9 mouse cellular contexts compared by ENCODE assay signal in genomic region chr19:43478891-43479290, GRCm38 (mm10). TPM values are rescaled to one million over a fixed set of nuclear protein-coding genes. Genes with fewer than 3 reads are reported as not detected.
DNase-seq lines count a peak whose midpoint lies in the region; ATAC-seq and TF ChIP-seq lines count a peak whose summit lies in the region.
"Had no signal": no experiment of that assay in that cellular context is flagged by ENCODE, and none has a peak within 500 bp of the region (broad histone marks: within the 10 kb centered on the region; RNA-seq: fewer than 3 reads in every experiment).

No protein-coding gene starts in this region.

- H3K4me1 ChIP-seq in E14TG2a.4 (replicated peaks; ENCODE audit: low read depth, low read length): peaks cover 17% of the 10 kb centered on the region
- no peaks in the 10 kb centered on the region for H3K4me1 ChIP-seq in stomach, postnatal 0 days (replicated peaks; ENCODE audit: control insufficient read depth, insufficient read depth)
- H3K4me1 ChIP-seq: liver, embryonic 15.5 days had no signal

- 21% methylated on average over 5 of the region's 5 CpGs for WGBS in stomach, postnatal 0 days

- H3K4me2 ChIP-seq in stomach, postnatal 0 days (replicated peaks; ENCODE audit: low read depth): no peak overlapping the region
- H3K4me2 ChIP-seq: liver, embryonic 15.5 days had no signal

- H3K27ac ChIP-seq in stomach, postnatal 0 days (replicated peaks): no peak overlapping the region
- H3K27ac ChIP-seq: liver, embryonic 15.5 days had no signal

- peak; percentile 96 for TF ChIP-seq CTCF in E14TG2a.4 (conservative IDR thresholded peaks at IDR 0.05; ENCODE audit: low read length)
- TF ChIP-seq CTCF in stomach, postnatal 0 days (IDR thresholded peaks at IDR 0.05; ENCODE audit: low read depth): peak; percentile 91

- no peak; the same call in 1 of the 2 replicates for ATAC-seq in stomach, postnatal 0 days (ENCODE audit: low FRiP score, low TSS enrichment)

- H3K36me3 ChIP-seq in E14TG2a.4 (ENCODE audit: insufficient read depth, low read length): no peaks in the 10 kb centered on the region
- no peaks in the 10 kb centered on the region for H3K36me3 ChIP-seq in stomach, postnatal 0 days (ENCODE audit: control insufficient read depth, insufficient read depth, low read length)
- H3K36me3 ChIP-seq: liver, embryonic 15.5 days had no signal

- peaks cover 4% of the 10 kb centered on the region; the same call in 1 of the 2 replicates for H3K27me3 ChIP-seq in E14TG2a.4 (ENCODE audit: insufficient read depth, low read length)
- no peaks in the 10 kb centered on the region for H3K27me3 ChIP-seq in stomach, postnatal 0 days (ENCODE audit: control insufficient read depth, insufficient read depth, low read length)
- H3K27me3 ChIP-seq: liver, embryonic 15.5 days had no signal

- TF ChIP-seq EP300 in stomach, postnatal 0 days (optimal IDR thresholded peaks at IDR 0.05): no peak

- H3K9me3 ChIP-seq in E14TG2a.4 (ENCODE audit: low read length): no peaks in the 10 kb centered on the region
- H3K9me3 ChIP-seq in stomach, postnatal 0 days (ENCODE audit: control insufficient read depth, low read length): no peaks in the 10 kb centered on the region
- H3K9me3 ChIP-seq: liver, embryonic 15.5 days had no signal

- H3K9ac ChIP-seq in stomach, postnatal 0 days (ENCODE audit: low read length): no peak overlapping the region
- H3K9ac ChIP-seq: liver, embryonic 15.5 days had no signal

- peak; percentile 52 for DNase-seq in gastrocnemius, adult 18-20 months (ENCODE audit: low spot score)
- no peak for DNase-seq in gastrocnemius, postnatal 25 days
- DNase-seq in c-Kit-positive CD71-positive TER-119-negative erythroid progenitor cells, embryonic 14.5 days (ENCODE audit: low read depth): peak; percentile 53
- DNase-seq in fibroblast of lung, adult 2 months (ENCODE audit: low read depth): peak; percentile 27
- DNase-seq in kidney, postnatal 4 days: peak; percentile 79 to 85
- DNase-seq in lung, postnatal 36 days: peak; percentile 78
- peak; percentile 63 for DNase-seq in stomach, postnatal 0 days (ENCODE audit: low spot score)

- no peak overlapping the region for H3K4me3 ChIP-seq in E14TG2a.4 (replicated peaks; ENCODE audit: low read length)
- no peak overlapping the region for H3K4me3 ChIP-seq in stomach, postnatal 0 days (ENCODE audit: low read depth, low read length)
- H3K4me3 ChIP-seq: liver, embryonic 15.5 days had no signal

RNA-seq across cellular contexts. Expression of gene Cnnm1, which starts 38.7 kb away (rescaled TPM):
- under 1 TPM in 1 of 2 experiments, not detected in 1; 0.12 TPM for total RNA-seq in gastrocnemius, adult 18-20 months (2021)
- under 1 TPM in 1 of 2 experiments, not detected in 1; 0.05 TPM for total RNA-seq in gastrocnemius, postnatal 25 days (2021)
- 0.47 and 0.56 TPM in 2 replicates for polyA plus RNA-seq in stomach, postnatal 0 days (2015; fragmentation: Nextera tagmentation; extraction: Ambion mirVana)

RNA-seq across cellular contexts. Expression of gene Got1, which starts 45.5 kb away (rescaled TPM):
- 100 to 1,000 TPM; 394 to 432 TPM for total RNA-seq in gastrocnemius, adult 18-20 months (2021)
- total RNA-seq in gastrocnemius, postnatal 25 days (2021): 100 to 1,000 TPM; 350 to 495 TPM
- 49.3 and 51.1 TPM in 2 replicates for polyA plus RNA-seq in stomach, postnatal 0 days (2015; fragmentation: Nextera tagmentation; extraction: Ambion mirVana)
